8 mouse cellular contexts compared by ENCODE assay signal in genomic region chr2:120244679-120245420, GRCm38 (mm10). TPM values are rescaled to one million over a fixed set of nuclear protein-coding genes. Genes with fewer than 3 reads are reported as not detected.
DNase-seq lines count a peak whose midpoint lies in the region; ATAC-seq and TF ChIP-seq lines count a peak whose summit lies in the region.

Gene Pla2g4e (minus strand): TSS chr2:120245335.

- peak within 1 kb of the TSS; percentile 77 for H3K4me3 ChIP-seq in cortical plate, adult 2 months (ENCODE audit: insufficient read depth, low read length)
- H3K4me3 ChIP-seq in intestine, postnatal 0 days (ENCODE audit: low read depth, low read length) = peak within 1 kb of the TSS; percentile 29
- peak within 1 kb of the TSS; percentile 39 for H3K4me3 ChIP-seq in midbrain, embryonic 11.5 days (ENCODE audit: low read depth, low read length)

- 7% methylated on average over 27 of the region's 27 CpGs for WGBS in intestine, postnatal 0 days
- WGBS in midbrain, embryonic 11.5 days = 7% methylated on average over 27 of the region's 27 CpGs

- no peak for DNase-seq in layer of hippocampus, adult 8-10 months (ENCODE audit: low spot score in 2 of 2)
- no peak for DNase-seq in layer of hippocampus, adult 11-12 months (ENCODE audit: low spot score)
- peak; percentile 58 for DNase-seq in gastrocnemius, postnatal 14 days
- DNase-seq in midbrain, embryonic 11.5 days (ENCODE audit: low spot score, missing footprints) = peak; percentile 96
- no peak for DNase-seq in thymus, postnatal 10 days (ENCODE audit: low spot score in 2 of 2)

- H3K9me3 ChIP-seq in intestine, postnatal 0 days (ENCODE audit: control insufficient read depth) = no peaks in the 10 kb centered on the region
- H3K9me3 ChIP-seq in midbrain, embryonic 11.5 days (ENCODE audit: control insufficient read depth, low read length) = no peaks in the 10 kb centered on the region

- ATAC-seq in intestine, postnatal 0 days = no peak
- peak; percentile 61 for ATAC-seq in midbrain, embryonic 11.5 days (ENCODE audit: low FRiP score)
- ATAC-seq in monocyte, adult 5-6 weeks (replicated peaks; ENCODE audit: insufficient number of reproducible peaks, low FRiP score, low TSS enrichment, poor library complexity, severe bottlenecking) = no peak

- no peaks in the 10 kb centered on the region for H3K4me1 ChIP-seq in cortical plate, adult 2 months (ENCODE audit: control insufficient read depth, insufficient read depth, low read length)
- H3K4me1 ChIP-seq in intestine, postnatal 0 days (replicated peaks; ENCODE audit: control insufficient read depth, insufficient read depth, low read length) = no peaks in the 10 kb centered on the region
- peaks cover 3% of the 10 kb centered on the region for H3K4me1 ChIP-seq in midbrain, embryonic 11.5 days (ENCODE audit: control insufficient read depth, insufficient read depth, low read length)

- TF ChIP-seq CTCF in cortical plate, adult 2 months (IDR thresholded peaks at IDR 0.05; ENCODE audit: extremely low read depth, insufficient read depth, low read length) = no peak
- no peak for TF ChIP-seq CTCF in intestine, postnatal 0 days (IDR thresholded peaks at IDR 0.05; ENCODE audit: low read depth)

- intact Hi-C loops in gastrocnemius, postnatal 14 days (cut with DNase I; ENCODE audit: low total_unique reads) = no loop called here

- H3K27me3 ChIP-seq in intestine, postnatal 0 days (replicated peaks; ENCODE audit: control insufficient read depth, insufficient read depth, low read length) = peaks cover 13% of the 10 kb centered on the region; the same call in 1 of the 2 replicates
- H3K27me3 ChIP-seq in midbrain, embryonic 11.5 days (ENCODE audit: control insufficient read depth, insufficient read depth, low read length) = peaks cover 3% of the 10 kb centered on the region; the same call in 1 of the 2 replicates

- H3K9ac ChIP-seq in intestine, postnatal 0 days (ENCODE audit: low read depth, low read length) = no peak within 1 kb of the TSS
- peak within 1 kb of the TSS; percentile 55 for H3K9ac ChIP-seq in midbrain, embryonic 11.5 days (ENCODE audit: low read length)

- TF ChIP-seq POLR2A in cortical plate, adult 2 months (IDR thresholded peaks at IDR 0.05; ENCODE audit: extremely low read depth, insufficient read depth, low read length) = 0 out of 2 replicates have a peak, but pooled peaks have one; percentile 18

- H3K4me2 ChIP-seq in intestine, postnatal 0 days (replicated peaks; ENCODE audit: low read depth) = peak within 1 kb of the TSS; percentile 61
- H3K4me2 ChIP-seq in midbrain, embryonic 11.5 days = peak within 1 kb of the TSS; percentile 75

- H3K36me3 ChIP-seq in intestine, postnatal 0 days (ENCODE audit: control insufficient read depth, insufficient read depth) = no peaks in the 10 kb centered on the region
- H3K36me3 ChIP-seq in midbrain, embryonic 11.5 days (ENCODE audit: control insufficient read depth, insufficient read depth, low read length) = no peaks in the 10 kb centered on the region

- peak within 1 kb of the TSS; percentile 80 for H3K27ac ChIP-seq in cortical plate, adult 2 months (ENCODE audit: insufficient read depth, low read length)
- H3K27ac ChIP-seq in intestine, postnatal 0 days (ENCODE audit: low read depth, low read length) = no peak within 1 kb of the TSS
- H3K27ac ChIP-seq in midbrain, embryonic 11.5 days (ENCODE audit: low read depth, low read length) = no peak within 1 kb of the TSS

RNA-seq across cellular contexts. Expression of gene Pla2g4e, which starts in this region (rescaled TPM):
- total RNA-seq in layer of hippocampus, adult 8-10 months (2022) = 10 to 100 TPM; 12.0 to 16.9 (median 13.3) TPM
- 17.2 and 20.5 TPM in 2 replicates for polyA plus RNA-seq in cortical plate, adult 2 months (2012; rRNA removed)
- 10 to 100 TPM; 31.0 to 35.1 TPM for total RNA-seq in gastrocnemius, postnatal 14 days (2021)
- polyA plus RNA-seq in intestine, postnatal 0 days (2015; fragmentation: Nextera tagmentation; extraction: Ambion mirVana) = 0.08 and 0.14 TPM in 2 replicates
- polyA plus RNA-seq in midbrain, embryonic 11.5 days (2014; fragmentation: Nextera tagmentation; extraction: Ambion mirVana) = 0.04 and 0.06 TPM in 2 replicates
- total RNA-seq in monocyte, adult 5-6 weeks (2017) = not detected in 3 replicates

Comparison
In these comparisons a context has a peak if more than half of its experiments do, and no peak if none do; other contexts are left out.
1. RNA of gene Pla2g4e (total RNA-seq): 31.0 to 35.1 TPM in gastrocnemius, postnatal 14 days and 12.0 to 16.9 TPM in layer of hippocampus, adult 8-10 months; not detected in monocyte, adult 5-6 weeks; every median in the first group is over 10 times any median in the second.
2. RNA of gene Pla2g4e (polyA plus RNA-seq): 17.2 to 20.5 TPM in cortical plate, adult 2 months; 0.08 to 0.14 TPM in intestine, postnatal 0 days and 0.04 to 0.06 TPM in midbrain, embryonic 11.5 days; every median in the first group is over 10 times any median in the second.
3. Peak in DNase-seq, ATAC-seq, H3K4me3 ChIP-seq, H3K9ac ChIP-seq and H3K4me2 ChIP-seq in midbrain, embryonic 11.5 days; RNA of the gene not detected or under 1 TPM.
4. Peak in every context shown above with its lines, with median percentiles within 50 percentile points of each other: H3K4me3 ChIP-seq.